ENCODE assay signal across 17 mouse cellular contexts in the genomic region with DNA sequence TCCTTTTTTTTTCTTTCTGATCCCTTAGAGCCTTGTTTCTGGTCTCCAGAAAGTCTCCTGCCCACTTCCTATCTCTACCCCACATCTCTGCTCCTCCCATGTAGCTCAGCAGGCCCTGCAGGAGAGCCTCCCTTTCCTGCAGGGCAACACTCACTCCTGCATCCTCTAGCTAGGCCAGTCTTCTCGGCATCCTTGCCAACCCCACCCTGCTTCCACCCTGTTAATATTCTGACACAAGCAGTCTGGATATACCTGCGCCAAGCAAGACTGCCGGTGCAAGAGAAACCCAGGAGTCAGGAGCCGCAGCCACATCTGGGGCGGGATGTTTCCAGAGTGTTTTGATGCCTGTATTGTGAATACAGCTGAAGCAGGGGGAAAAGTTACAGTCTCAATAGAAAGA. TPM values are rescaled to one million over a fixed set of nuclear protein-coding genes. Genes with fewer than 3 reads are reported as not detected.
DNase-seq lines count a peak whose midpoint lies in the region; ATAC-seq and TF ChIP-seq lines count a peak whose summit lies in the region.
"Had no signal": no experiment of that assay in that cellular context is flagged by ENCODE, and none has a peak within 500 bp of the region (broad histone marks: within the 10 kb centered on the region; RNA-seq: fewer than 3 reads in every experiment).

No protein-coding gene starts in this region.

- DNase-seq in gastrocnemius, adult 2 months: peak; percentile 19
- DNase-seq in gastrocnemius, postnatal 36 days: no peak
- DNase-seq in 416B (ENCODE audit: low read depth): peak; percentile 16
- no peak for DNase-seq in CH12.LX (ENCODE audit: extremely low read depth)
- no peak for DNase-seq in kidney, adult 9 months
- DNase-seq: kidney, adult 8-10 months; liver, embryonic 13.5 days; thymus, adult 18-20 months had no signal

- no peaks in the 10 kb centered on the region for H3K27me3 ChIP-seq in CH12.LX (replicated peaks)
- no peaks in the 10 kb centered on the region for H3K27me3 ChIP-seq in limb, embryonic 13.5 days
- H3K27me3 ChIP-seq: liver, embryonic 13.5 days; megakaryocyte, embryonic 14.5 days; neural tube, embryonic 12.5 days had no signal

- TF ChIP-seq RAD21 in CH12.LX (IDR thresholded peaks at IDR 0.05; ENCODE audit: low read depth, low read length): no peak

- 61% methylated on average over 5 of the region's 5 CpGs for WGBS in limb, embryonic 13.5 days

- peaks cover 0 to 12% of the 10 kb centered on the region in 2 experiments for H3K36me3 ChIP-seq in CH12.LX (replicated peaks in 1 of 2; ENCODE audit: control insufficient read depth in 1 of 2, insufficient read depth in 1 of 2, low read length in 1 of 2)
- H3K36me3 ChIP-seq in limb, embryonic 13.5 days: no peaks in the 10 kb centered on the region
- H3K36me3 ChIP-seq: neural tube, embryonic 12.5 days had no signal

- dilution Hi-C loops in CH12.LX (cut with MboI; ENCODE audit: extremely low pct_ligation_motif_present, extremely low pct_unique_long_range_greater_than_20kb, low sequenced_read_pairs): no loop called here

- H3K4me1 ChIP-seq in CH12.LX (ENCODE audit: control insufficient read depth in 1 of 2, insufficient read depth in 2 of 2): peaks cover 26 to 70% of the 10 kb centered on the region in 2 experiments
- H3K4me1 ChIP-seq in limb, embryonic 13.5 days: peaks cover 20% of the 10 kb centered on the region
- H3K4me1 ChIP-seq: neural tube, embryonic 12.5 days had no signal

- TF ChIP-seq POLR2A in CH12.LX (IDR thresholded peaks at IDR 0.05; ENCODE audit: low read depth, low read length): no peak

- in situ Hi-C loops in CH12.LX (cut with MboI; ENCODE audit: low pct_ligation_motif_present, low pct_unique_long_range_greater_than_20kb, low sequenced_read_pairs): loop anchor here (25.0 kb wide), 1 partner anchor 150 kb away; no protein-coding TSS in a partner anchor

- no peaks in the 10 kb centered on the region for H3K79me2 ChIP-seq in CH12.LX (replicated peaks; ENCODE audit: control insufficient read depth, extremely low read depth, insufficient read depth, poor library complexity, severe bottlenecking)

- TF ChIP-seq EP300 in CH12.LX (IDR thresholded peaks at IDR 0.05; ENCODE audit: low read length): no peak

- H3K9ac ChIP-seq in CH12.LX (ENCODE audit: insufficient read depth, low read depth): no peak overlapping the region
- no peak overlapping the region; the same call in 1 of the 2 replicates for H3K9ac ChIP-seq in limb, embryonic 13.5 days
- H3K9ac ChIP-seq: liver, embryonic 13.5 days; neural tube, embryonic 12.5 days had no signal

- H3K9me3 ChIP-seq in CH12.LX (replicated peaks; ENCODE audit: low read length): no peaks in the 10 kb centered on the region
- no peaks in the 10 kb centered on the region for H3K9me3 ChIP-seq in limb, embryonic 13.5 days
- H3K9me3 ChIP-seq: liver, embryonic 13.5 days; megakaryocyte, embryonic 14.5 days; neural tube, embryonic 12.5 days had no signal

- no peak for TF ChIP-seq CTCF in gastrocnemius, adult 2 months (IDR thresholded peaks at IDR 0.05)
- no peak for TF ChIP-seq CTCF in CH12.LX (conservative IDR thresholded peaks at IDR 0.05 in 1 of 2, IDR thresholded peaks at IDR 0.05 in 1 of 2; ENCODE audit: low read depth in 2 of 2, low read length in 2 of 2)

- intact Hi-C loops in gastrocnemius, adult 2 months (cut with DNase I): no loop called here
- intact Hi-C loops in gastrocnemius, postnatal 36 days (cut with DNase I): no loop called here

- peak; percentile 28; the same call in 1 of the 2 replicates for ATAC-seq in limb, embryonic 13.5 days (ENCODE audit: low FRiP score, low read depth)
- ATAC-seq in CD4-positive, CD25-positive, alpha-beta regulatory T cell, adult 4 months: no peak

- no peak overlapping the region for H3K4me3 ChIP-seq in gastrocnemius, adult 2 months
- H3K4me3 ChIP-seq in CH12.LX (replicated peaks in 1 of 3; ENCODE audit: low read depth in 2 of 3, low read length in 2 of 3, poor library complexity in 1 of 3): no peak overlapping the region
- no peak overlapping the region for H3K4me3 ChIP-seq in limb, embryonic 13.5 days
- H3K4me3 ChIP-seq: liver, embryonic 13.5 days; megakaryocyte, embryonic 14.5 days; neural tube, embryonic 12.5 days had no signal

- H3K4me2 ChIP-seq in CH12.LX (ENCODE audit: insufficient read depth, low read depth, poor library complexity, severe bottlenecking): no peak overlapping the region
- peak overlapping the region; percentile 28; the same call in 1 of the 2 replicates for H3K4me2 ChIP-seq in limb, embryonic 13.5 days (replicated peaks)
- H3K4me2 ChIP-seq: liver, embryonic 13.5 days; neural tube, embryonic 12.5 days had no signal

- H3K27ac ChIP-seq in gastrocnemius, adult 2 months: peak overlapping the region; percentile 65
- no peak overlapping the region for H3K27ac ChIP-seq in CH12.LX (ENCODE audit: insufficient read depth, low read depth)
- peak overlapping the region; percentile 65 for H3K27ac ChIP-seq in limb, embryonic 13.5 days
- H3K27ac ChIP-seq: liver, embryonic 13.5 days; neural tube, embryonic 12.5 days had no signal

TF ChIP-seq in CH12.LX, 34 proteins besides CTCF, POLR2A, EP300 and RAD21:
- TF ChIP-seq NRF1 (IDR thresholded peaks at IDR 0.05; ENCODE audit: low read depth, low read length): 0 out of 2 replicates have a peak, but pooled peaks have one; percentile 13
- no peak for TF ChIP-seq USF1 (IDR thresholded peaks at IDR 0.05; ENCODE audit: low read depth, low read length)
- no peak for TF ChIP-seq E2F4 (IDR thresholded peaks at IDR 0.05; ENCODE audit: insufficient replicate concordance, low read depth, low read length)

RNA-seq across cellular contexts. Expression of a gene that starts 29.3 kb away (rescaled TPM):
- total RNA-seq in gastrocnemius, adult 2 months (2021): 10 to 100 TPM; 35.7 to 37.1 TPM
- total RNA-seq in gastrocnemius, postnatal 36 days (2021): 10 to 100 TPM; 25.3 to 25.9 TPM
- 23.1 and 24.9 TPM in 2 replicates for total RNA-seq in CH12.LX (2012; rRNA removed)
- 31.3 and 34.9 TPM in 2 replicates for total RNA-seq in CH12.LX (2014; rRNA removed)
- polyA plus RNA-seq in CH12.LX (2012; ENCODE audit: insufficient read length, low read depth): 30.2 and 35.3 TPM in 2 replicates
- polyA plus RNA-seq in limb, embryonic 13.5 days (2015; fragmentation: Nextera tagmentation; extraction: Ambion mirVana): 56.7 and 66.8 TPM in 2 replicates
- polyA plus RNA-seq in CD4-positive, CD25-positive, alpha-beta regulatory T cell, adult 4 months (2017; shearing (Covaris generic)): 10 to 100 TPM; 17.1 TPM

RNA-seq across cellular contexts. Expression of a gene that starts 31.1 kb away (rescaled TPM):
- total RNA-seq in gastrocnemius, adult 2 months (2021): not detected
- total RNA-seq in gastrocnemius, postnatal 36 days (2021): not detected
- total RNA-seq in CH12.LX (2012; rRNA removed) (not detected in 2 replicates), CH12.LX (2014; rRNA removed) (not detected in 2 replicates)
- not detected in 2 replicates for polyA plus RNA-seq in CH12.LX (2012; ENCODE audit: insufficient read length, low read depth)
- not detected in 2 replicates for polyA plus RNA-seq in limb, embryonic 13.5 days (2015; fragmentation: Nextera tagmentation; extraction: Ambion mirVana)
- polyA plus RNA-seq in CD4-positive, CD25-positive, alpha-beta regulatory T cell, adult 4 months (2017; shearing (Covaris generic)): not detected
- total RNA-seq: adrenal gland, adult 18-20 months; gastrocnemius, adult 18-20 months; heart, postnatal 10 days; midbrain, postnatal 0 days had no signal
- polyA plus RNA-seq: liver, embryonic 13.5 days; lung, embryonic 16.5 days; midbrain, postnatal 0 days; neural tube, embryonic 12.5 days had no signal

RNA-seq across cellular contexts. Expression of a gene that starts 46.8 kb away (rescaled TPM):
- 1 to 10 TPM in 1 of 2 experiments, under 1 TPM in 1; 0.92 to 2.2 TPM for total RNA-seq in gastrocnemius, adult 2 months (2021)
- total RNA-seq in gastrocnemius, postnatal 36 days (2021): under 1 TPM; 0.74 to 0.84 TPM
- 3.4 and 4.0 TPM in 2 replicates for total RNA-seq in CH12.LX (2012; rRNA removed)
- 7.4 and 7.7 TPM in 2 replicates for total RNA-seq in CH12.LX (2014; rRNA removed)
- polyA plus RNA-seq in CH12.LX (2012; ENCODE audit: insufficient read length, low read depth): 7.2 and 7.5 TPM in 2 replicates
- 4.9 and 5.3 TPM in 2 replicates for polyA plus RNA-seq in limb, embryonic 13.5 days (2015; fragmentation: Nextera tagmentation; extraction: Ambion mirVana)
- 1 to 10 TPM; 2.1 to 6.8 TPM for polyA plus RNA-seq in CD4-positive, CD25-positive, alpha-beta regulatory T cell, adult 4 months (2017; shearing (Covaris generic))

Comparison
In these comparisons a context has a peak if more than half of its experiments do, and no peak if none do; other contexts are left out.
1. DNase-seq: peak in gastrocnemius, adult 2 months (single experiment) and 416B (single experiment); none in gastrocnemius, postnatal 36 days (0 of 2), CH12.LX (single experiment) and kidney, adult 9 months (single experiment).